Mouse (Mus musculus): ENCODE results near the gene Sh2d3c. TPM values are rescaled to one million over a fixed set of nuclear protein-coding genes. Genes with fewer than 3 reads are reported as not detected.

Sh2d3c gene
- polyA plus RNA-seq, 1 experiment from 2014 or later, result 45.9 TPM

- Histone ChIP-seq H3K4me3 (replicated peaks; ENCODE audit: low read depth, low read length) (peak overlapping the region; percentile 60), H3K27me3 (ENCODE audit: control insufficient read depth, insufficient read depth, low read length) (no peaks in the 10 kb centered on the region), H3K9ac (replicated peaks; ENCODE audit: low read length) (peak overlapping the region; percentile 46; the same call in 1 of the 2 replicates), H3K4me2 (ENCODE audit: low read length) (peak overlapping the region; percentile 77), H3K27ac (replicated peaks; ENCODE audit: low read depth, low read length) (no peak overlapping the region), H3K36me3 (ENCODE audit: control insufficient read depth, insufficient read depth, low read length) (no peaks in the 10 kb centered on the region), H3K4me1 (ENCODE audit: control insufficient read depth, insufficient read depth, low read length) (peaks cover 9% of the 10 kb centered on the region), H3K9me3 (ENCODE audit: control insufficient read depth, low read length) (no peaks in the 10 kb centered on the region)
- DNase-seq (no peak), ATAC-seq (ENCODE audit: low FRiP score, low TSS enrichment) (no peak)
- WGBS, result 19% methylated on average over 22 of the region's 22 CpGs
These were observed 55.3 kb downstream of the Sh2d3c start for GRCm38 (mm10) chr2:32776192-32776591.

- no peak overlapping the region for H3K4me3 ChIP-seq (replicated peaks; ENCODE audit: low read depth, low read length)
- no peak overlapping the region for H3K4me2 ChIP-seq (ENCODE audit: low read length)
- H3K36me3 ChIP-seq (ENCODE audit: control insufficient read depth, insufficient read depth, low read length), result no peaks in the 10 kb centered on the region
- no peaks in the 10 kb centered on the region for H3K27me3 ChIP-seq (ENCODE audit: control insufficient read depth, insufficient read depth, low read length)
- H3K4me1 ChIP-seq (ENCODE audit: control insufficient read depth, insufficient read depth, low read length), result peaks cover 9% of the 10 kb centered on the region
- no peak overlapping the region for H3K27ac ChIP-seq (replicated peaks; ENCODE audit: low read depth, low read length)
- 93% methylated on average over 6 of the region's 6 CpGs for WGBS
- ATAC-seq (ENCODE audit: low FRiP score, low TSS enrichment) (no peak), DNase-seq (no peak)
- H3K9me3 ChIP-seq (ENCODE audit: control insufficient read depth, low read length), result no peaks in the 10 kb centered on the region
- H3K9ac ChIP-seq (replicated peaks; ENCODE audit: low read length), result no peak overlapping the region
These were observed 57.2 kb downstream of the Sh2d3c start for GRCm38 (mm10) chr2:32778081-32778480.

GRCm38 (mm10) chr2:32779131-32779530, 58.3 kb downstream of the Sh2d3c start:
- peak; percentile 59 for DNase-seq
- Histone ChIP-seq H3K9ac (replicated peaks; ENCODE audit: low read length) (no peak overlapping the region), H3K27ac (replicated peaks; ENCODE audit: low read depth, low read length) (no peak overlapping the region), H3K36me3 (ENCODE audit: control insufficient read depth, insufficient read depth, low read length) (no peaks in the 10 kb centered on the region), H3K9me3 (ENCODE audit: control insufficient read depth, low read length) (no peaks in the 10 kb centered on the region), H3K4me2 (ENCODE audit: low read length) (no peak overlapping the region), H3K27me3 (ENCODE audit: control insufficient read depth, insufficient read depth, low read length) (no peaks in the 10 kb centered on the region), H3K4me1 (ENCODE audit: control insufficient read depth, insufficient read depth, low read length) (peaks cover 9% of the 10 kb centered on the region), H3K4me3 (replicated peaks; ENCODE audit: low read depth, low read length) (no peak overlapping the region)
- ATAC-seq (ENCODE audit: low FRiP score, low TSS enrichment), result no peak
- WGBS, result 8% methylated on average over 8 of the region's 8 CpGs

GRCm38 (mm10) chr2:32779714-32780113, 58.9 kb downstream of the Sh2d3c start:
- Histone ChIP-seq H3K9me3 (ENCODE audit: control insufficient read depth, low read length) (no peaks in the 10 kb centered on the region), H3K27ac (replicated peaks; ENCODE audit: low read depth, low read length) (no peak overlapping the region), H3K27me3 (ENCODE audit: control insufficient read depth, insufficient read depth, low read length) (no peaks in the 10 kb centered on the region), H3K4me3 (replicated peaks; ENCODE audit: low read depth, low read length) (no peak overlapping the region), H3K4me2 (ENCODE audit: low read length) (no peak overlapping the region), H3K36me3 (ENCODE audit: control insufficient read depth, insufficient read depth, low read length) (no peaks in the 10 kb centered on the region), H3K9ac (replicated peaks; ENCODE audit: low read length) (no peak overlapping the region), H3K4me1 (ENCODE audit: control insufficient read depth, insufficient read depth, low read length) (peaks cover 9% of the 10 kb centered on the region)
- ATAC-seq (ENCODE audit: low FRiP score, low TSS enrichment) (no peak), DNase-seq (no peak)
- WGBS, result 91% methylated on average over 6 of the region's 6 CpGs

- H3K27me3 ChIP-seq (ENCODE audit: control insufficient read depth, insufficient read depth, low read length), result no peaks in the 10 kb centered on the region
- 86% methylated on average over 6 of the region's 6 CpGs for WGBS
These were observed 60.9 kb downstream of the Sh2d3c start for GRCm38 (mm10) chr2:32781710-32782109.

GRCm38 (mm10) chr2:32784048-32784681, 63.3 kb downstream of the Sh2d3c start, which contains the start of gene Cfap157:
TSS of gene Cfap157 (minus strand) at chr2:32784428.
- Histone ChIP-seq H3K27ac (replicated peaks; ENCODE audit: low read depth, low read length) (no peak within 1 kb of the TSS), H3K9me3 (ENCODE audit: control insufficient read depth, low read length) (no peaks in the 10 kb centered on the region), H3K4me1 (ENCODE audit: control insufficient read depth, insufficient read depth, low read length) (no peaks in the 10 kb centered on the region), H3K4me3 (replicated peaks; ENCODE audit: low read depth, low read length) (no peak within 1 kb of the TSS), H3K36me3 (ENCODE audit: control insufficient read depth, insufficient read depth, low read length) (peaks cover 2% of the 10 kb centered on the region), H3K4me2 (ENCODE audit: low read length) (no peak within 1 kb of the TSS), H3K27me3 (ENCODE audit: control insufficient read depth, insufficient read depth, low read length) (no peaks in the 10 kb centered on the region), H3K9ac (replicated peaks; ENCODE audit: low read length) (no peak within 1 kb of the TSS)
- peak; percentile 64 for DNase-seq
- no peak for ATAC-seq (ENCODE audit: low FRiP score, low TSS enrichment)
- WGBS, result 74% methylated on average over 4 of the region's 4 CpGs

More at GRCm38 (mm10) chr2:32781710-32782109, 60.9 kb downstream of the Sh2d3c start:
- DNase-seq (no peak), ATAC-seq (ENCODE audit: low FRiP score, low TSS enrichment) (no peak)
- H3K36me3 ChIP-seq (ENCODE audit: control insufficient read depth, insufficient read depth, low read length), result no peaks in the 10 kb centered on the region
- H3K9ac ChIP-seq (replicated peaks; ENCODE audit: low read length), result no peak overlapping the region
- H3K4me1 ChIP-seq (ENCODE audit: control insufficient read depth, insufficient read depth, low read length), result no peaks in the 10 kb centered on the region
- H3K4me2 ChIP-seq (ENCODE audit: low read length), result no peak overlapping the region
- H3K27ac ChIP-seq (replicated peaks; ENCODE audit: low read depth, low read length), result no peak overlapping the region
- H3K4me3 ChIP-seq (replicated peaks; ENCODE audit: low read depth, low read length), result no peak overlapping the region
- H3K9me3 ChIP-seq (ENCODE audit: control insufficient read depth, low read length), result no peaks in the 10 kb centered on the region

- H3K9me3 ChIP-seq (ENCODE audit: control insufficient read depth, low read length), result no peaks in the 10 kb centered on the region
- H3K9ac ChIP-seq (replicated peaks; ENCODE audit: low read length), result no peak overlapping the region
- no peaks in the 10 kb centered on the region for H3K4me1 ChIP-seq (ENCODE audit: control insufficient read depth, insufficient read depth, low read length)
- no peak overlapping the region for H3K4me2 ChIP-seq (ENCODE audit: low read length)
- WGBS, result 65% methylated on average over 6 of the region's 6 CpGs
- H3K27me3 ChIP-seq (ENCODE audit: control insufficient read depth, insufficient read depth, low read length), result no peaks in the 10 kb centered on the region
- no peak overlapping the region for H3K4me3 ChIP-seq (replicated peaks; ENCODE audit: low read depth, low read length)
- ATAC-seq (ENCODE audit: low FRiP score, low TSS enrichment) (no peak), DNase-seq (peak; percentile 51)
- H3K36me3 ChIP-seq (ENCODE audit: control insufficient read depth, insufficient read depth, low read length), result peaks cover 30% of the 10 kb centered on the region
- no peak overlapping the region for H3K27ac ChIP-seq (replicated peaks; ENCODE audit: low read depth, low read length)
These were observed 66.3 kb downstream of the Sh2d3c start for GRCm38 (mm10) chr2:32787176-32787575.

- Histone ChIP-seq H3K27me3 (ENCODE audit: control insufficient read depth, insufficient read depth, low read length) (no peaks in the 10 kb centered on the region), H3K9ac (replicated peaks; ENCODE audit: low read length) (no peak overlapping the region), H3K4me2 (ENCODE audit: low read length) (no peak overlapping the region), H3K4me1 (ENCODE audit: control insufficient read depth, insufficient read depth, low read length) (no peaks in the 10 kb centered on the region), H3K4me3 (replicated peaks; ENCODE audit: low read depth, low read length) (no peak overlapping the region), H3K27ac (replicated peaks; ENCODE audit: low read depth, low read length) (no peak overlapping the region), H3K9me3 (ENCODE audit: control insufficient read depth, low read length) (no peaks in the 10 kb centered on the region), H3K36me3 (ENCODE audit: control insufficient read depth, insufficient read depth, low read length) (peaks cover 38% of the 10 kb centered on the region)
- ATAC-seq (ENCODE audit: low FRiP score, low TSS enrichment), result no peak
- no peak for DNase-seq
- WGBS, result 60% methylated on average over 2 of the region's 2 CpGs
These were observed 67.7 kb downstream of the Sh2d3c start for GRCm38 (mm10) chr2:32788581-32788980.

- no peaks in the 10 kb centered on the region for H3K9me3 ChIP-seq (ENCODE audit: control insufficient read depth, low read length)
- no peak overlapping the region for H3K9ac ChIP-seq (replicated peaks; ENCODE audit: low read length)
- no peaks in the 10 kb centered on the region for H3K27me3 ChIP-seq (ENCODE audit: control insufficient read depth, insufficient read depth, low read length)
- no peak for DNase-seq
- H3K4me3 ChIP-seq (replicated peaks; ENCODE audit: low read depth, low read length), result no peak overlapping the region
- no peaks in the 10 kb centered on the region for H3K4me1 ChIP-seq (ENCODE audit: control insufficient read depth, insufficient read depth, low read length)
- H3K36me3 ChIP-seq (ENCODE audit: control insufficient read depth, insufficient read depth, low read length), result peaks cover 65% of the 10 kb centered on the region
- H3K27ac ChIP-seq (replicated peaks; ENCODE audit: low read depth, low read length), result no peak overlapping the region
- no peak overlapping the region for H3K4me2 ChIP-seq (ENCODE audit: low read length)
- 83% methylated on average over 6 of the region's 6 CpGs for WGBS
- ATAC-seq (ENCODE audit: low FRiP score, low TSS enrichment), result no peak
These were observed 70.4 kb downstream of the Sh2d3c start for GRCm38 (mm10) chr2:32791297-32791696.

All from midbrain, embryonic 14.5 days (tissue).